Mouse (Mus musculus) heart, embryonic 15.5 days (tissue): ENCODE data around the gene Cdc42bpg. TPM values are rescaled to one million over a fixed set of nuclear protein-coding genes. Genes with fewer than 3 reads are reported as not detected.

Experiments used
- ATAC-seq: fragments of 200-750 bp; cut with Nextera tagmentation; replicated peaks from 2 replicates; pipeline ENCODE4 v1.8.0; 2017; ENCODE audit warnings: low read depth, moderate TSS enrichment; ENCODE audit not compliant: insufficient number of reproducible peaks, insufficient read depth, low FRiP score
- H3K27ac ChIP-seq: fragments of 300-500 bp; sonication (generic); 2 replicates; pipeline ENCODE4 v1.5.1; 2015; ENCODE audit warnings: mild to moderate bottlenecking, inconsistent platforms
- H3K27me3 ChIP-seq: fragments of 300-500 bp; sonication (generic); 2 replicates; pipeline ENCODE4 v1.6.1; 2015; ENCODE audit warnings: inconsistent platforms
- H3K36me3 ChIP-seq: fragments of 300-500 bp; sonication (generic); 2 replicates; pipeline ENCODE4 v1.6.1; 2015; ENCODE audit warnings: mild to moderate bottlenecking, inconsistent platforms
- H3K4me1 ChIP-seq: fragments of 300-500 bp; sonication (generic); replicated peaks from 2 replicates; pipeline ENCODE4 v1.6.1; 2015; ENCODE audit warnings: inconsistent platforms
- H3K4me2 ChIP-seq: fragments of 300-500 bp; sonication (generic); 2 replicates; pipeline ENCODE4 v1.6.1; 2015; ENCODE audit warnings: inconsistent platforms, mild to moderate bottlenecking, moderate library complexity
- H3K4me3 ChIP-seq: fragments of 300-500 bp; sonication (generic); 2 replicates; pipeline ENCODE4 v1.5.1; 2015; ENCODE audit warnings: mild to moderate bottlenecking, inconsistent platforms
- H3K9ac ChIP-seq: fragments of 300-500 bp; sonication (generic); 2 replicates; pipeline ENCODE4 v1.6.1; 2015; ENCODE audit warnings: mild to moderate bottlenecking, inconsistent platforms
- H3K9me3 ChIP-seq: fragments of 300-500 bp; sonication (generic); replicated peaks from 2 replicates; pipeline ENCODE4 v1.6.1; 2016; ENCODE audit warnings: inconsistent platforms
- WGBS: fragments of 180-500 bp; shearing (Covaris S2); methylation state at CpG from one replicate; pipeline ENCODE4 v1.1.7; 2015; ENCODE audit warnings: mixed read lengths; 5-methylcytosine and 5-hydroxymethylcytosine counted together
- polyA plus RNA-seq: library from polyadenylated mRNA; unstranded; fragments of >200 nt; fragmentation: Nextera tagmentation; extraction: Ambion mirVana; gene quantifications from 2 replicates; pipeline ENCODE4 v1.2.1, GENCODE M21; 2015

The Cdc42bpg gene
- polyA plus RNA-seq, 1 experiment from 2014 or later: 0.30 TPM

DNA sequence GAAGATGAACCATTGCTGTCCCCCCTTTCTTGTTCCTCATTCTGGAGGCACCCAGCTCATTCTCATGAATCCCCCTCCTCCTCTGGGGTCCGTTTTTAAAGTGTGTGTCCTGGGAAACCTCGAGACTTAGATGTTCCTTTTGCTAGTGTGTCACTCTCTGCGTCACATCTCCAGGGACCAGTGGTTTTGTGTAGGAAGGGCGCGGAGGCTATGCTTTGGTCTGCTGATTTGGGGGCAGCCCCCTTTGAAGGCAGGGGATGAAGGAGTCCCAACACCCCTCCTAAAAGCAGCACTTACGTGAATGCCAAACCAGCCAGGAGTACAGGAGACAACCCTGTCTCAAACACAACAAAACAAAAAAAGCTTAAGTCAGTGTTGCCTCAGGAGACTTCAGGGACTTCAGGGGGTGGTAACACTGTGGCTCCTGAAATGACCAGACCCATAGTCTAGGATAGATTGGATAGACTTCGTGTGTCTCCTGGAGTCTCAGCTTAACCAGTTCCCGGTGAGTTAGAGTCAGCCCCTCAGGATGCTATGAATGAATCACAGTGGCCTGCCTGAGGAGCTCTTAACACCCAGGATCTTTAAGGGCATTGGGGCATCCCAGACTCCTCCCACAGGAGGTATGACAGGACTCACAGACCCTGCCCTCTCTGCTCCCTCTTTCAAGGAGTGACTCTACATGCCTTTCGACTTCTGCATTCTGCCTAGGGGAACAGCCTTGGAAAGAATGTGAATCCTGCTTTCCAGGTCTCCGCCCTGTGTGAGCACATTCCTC is 28.4 kb upstream of the Cdc42bpg start:
- Histone ChIP-seq H3K4me3 (peak overlapping the region; percentile 75), H3K9ac (peak overlapping the region; percentile 83), H3K9me3 (no peaks in the 10 kb centered on the region), H3K36me3 (peaks cover 25% of the 10 kb centered on the region), H3K4me1 (peaks cover 55% of the 10 kb centered on the region), H3K4me2 (peak overlapping the region; percentile 98), H3K27me3 (no peaks in the 10 kb centered on the region), H3K27ac (peak overlapping the region; percentile 79)
- WGBS: 5% methylated on average over 10 of the region's 10 CpGs
- ATAC-seq: peak; percentile 23

DNA sequence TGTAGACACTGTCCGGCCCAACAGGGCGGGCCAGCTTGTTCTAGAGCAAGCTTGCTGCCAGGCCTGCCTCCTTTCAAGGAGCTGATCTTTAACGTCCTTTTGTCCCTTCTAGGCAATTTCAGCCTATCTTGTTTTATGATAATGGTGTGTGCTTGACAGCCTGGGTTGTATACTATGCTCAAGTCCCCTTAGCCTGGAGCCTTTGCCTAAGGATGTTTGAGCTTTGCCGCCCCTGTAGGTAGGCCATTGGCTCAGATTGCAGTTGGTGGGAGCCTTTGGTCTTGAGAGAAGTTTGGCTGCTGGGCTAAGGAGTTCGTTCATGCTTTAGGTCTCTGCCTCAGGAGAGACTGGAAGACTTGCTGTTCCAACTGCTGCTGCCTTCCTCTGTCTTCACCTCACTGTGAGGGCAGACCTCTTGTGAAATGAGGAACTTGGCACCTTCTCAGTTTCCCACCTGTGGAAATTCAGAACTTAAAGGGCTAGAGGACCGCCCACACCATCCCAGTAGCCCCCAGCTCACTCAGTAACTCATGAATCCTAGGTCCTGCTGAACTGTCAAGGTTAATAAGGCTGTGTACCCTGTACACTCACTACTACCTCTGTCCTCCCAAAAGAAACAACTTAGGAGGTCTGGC is 27.7 kb upstream of the Cdc42bpg start:
- peak overlapping the region; percentile 83 for H3K9ac ChIP-seq
- H3K4me3 ChIP-seq: peak overlapping the region; percentile 75
- no peaks in the 10 kb centered on the region for H3K27me3 ChIP-seq
- H3K4me2 ChIP-seq: peak overlapping the region; percentile 98
- peaks cover 31% of the 10 kb centered on the region for H3K36me3 ChIP-seq
- H3K4me1 ChIP-seq: peaks cover 54% of the 10 kb centered on the region
- no peaks in the 10 kb centered on the region for H3K9me3 ChIP-seq
- peak overlapping the region; percentile 79 for H3K27ac ChIP-seq
- ATAC-seq: no peak
- WGBS: 27% methylated on average over 6 of the region's 6 CpGs

DNA sequence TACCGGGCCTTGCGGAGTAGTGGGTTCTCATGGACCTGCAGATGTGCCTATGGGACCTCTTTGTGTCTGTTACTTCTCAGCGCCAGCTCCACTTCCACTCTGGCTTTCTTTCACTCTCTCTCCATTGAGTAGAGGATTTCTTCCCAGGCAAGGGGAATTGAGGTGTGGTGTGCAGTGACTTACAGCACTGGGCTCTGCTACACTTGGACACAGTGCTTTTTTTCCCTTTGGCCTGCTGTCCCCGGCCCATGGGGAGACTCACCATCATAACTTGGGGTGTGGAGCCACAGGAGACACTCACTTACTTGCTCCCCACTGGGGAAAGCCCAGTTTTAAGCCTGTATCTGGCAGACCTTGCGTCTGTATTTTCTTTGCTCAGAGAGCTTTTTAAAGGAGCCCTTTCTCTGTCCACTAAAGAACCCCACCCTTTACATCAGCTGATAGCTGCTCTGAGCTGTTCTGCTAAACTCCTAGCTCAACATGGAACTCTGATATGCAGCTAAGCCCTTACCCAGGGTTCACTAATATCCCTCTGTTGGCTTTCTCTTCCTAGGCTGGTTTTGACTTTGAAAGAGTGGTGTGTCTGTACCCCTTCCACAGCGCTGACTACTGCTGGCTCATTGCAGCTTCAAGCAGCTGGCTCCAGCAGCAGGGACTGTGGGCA is 26.6 kb upstream of the Cdc42bpg start:
- Histone ChIP-seq H3K36me3 (peaks cover 34% of the 10 kb centered on the region), H3K9ac (peak overlapping the region; percentile 42), H3K4me2 (peak overlapping the region; percentile 98), H3K27me3 (no peaks in the 10 kb centered on the region), H3K9me3 (no peaks in the 10 kb centered on the region), H3K27ac (peak overlapping the region; percentile 79), H3K4me1 (peaks cover 65% of the 10 kb centered on the region), H3K4me3 (peak overlapping the region; percentile 75)
- WGBS: 73% methylated on average over 6 of the region's 6 CpGs
- ATAC-seq: no peak

DNA sequence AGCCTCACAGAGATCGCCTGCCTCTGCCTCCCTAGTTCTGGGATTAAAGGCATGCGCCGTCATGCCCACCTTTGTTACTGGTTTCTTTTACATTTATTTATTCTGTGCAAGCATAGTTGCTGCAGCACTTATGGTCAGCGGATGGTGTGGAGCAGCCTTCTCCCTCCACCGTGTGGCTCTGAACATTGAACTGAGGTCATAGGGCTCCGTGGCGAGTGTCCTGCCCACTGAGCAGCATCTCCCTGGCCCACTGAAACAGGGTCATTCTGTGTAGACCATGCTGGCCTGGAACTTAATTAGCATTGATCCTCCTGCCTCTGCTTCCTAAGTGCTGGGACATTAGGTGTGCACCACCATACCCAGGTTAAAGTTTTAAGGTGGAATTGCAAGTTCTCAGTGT is 25.7 kb upstream of the Cdc42bpg start:
- H3K4me1 ChIP-seq: peaks cover 70% of the 10 kb centered on the region

DNA sequence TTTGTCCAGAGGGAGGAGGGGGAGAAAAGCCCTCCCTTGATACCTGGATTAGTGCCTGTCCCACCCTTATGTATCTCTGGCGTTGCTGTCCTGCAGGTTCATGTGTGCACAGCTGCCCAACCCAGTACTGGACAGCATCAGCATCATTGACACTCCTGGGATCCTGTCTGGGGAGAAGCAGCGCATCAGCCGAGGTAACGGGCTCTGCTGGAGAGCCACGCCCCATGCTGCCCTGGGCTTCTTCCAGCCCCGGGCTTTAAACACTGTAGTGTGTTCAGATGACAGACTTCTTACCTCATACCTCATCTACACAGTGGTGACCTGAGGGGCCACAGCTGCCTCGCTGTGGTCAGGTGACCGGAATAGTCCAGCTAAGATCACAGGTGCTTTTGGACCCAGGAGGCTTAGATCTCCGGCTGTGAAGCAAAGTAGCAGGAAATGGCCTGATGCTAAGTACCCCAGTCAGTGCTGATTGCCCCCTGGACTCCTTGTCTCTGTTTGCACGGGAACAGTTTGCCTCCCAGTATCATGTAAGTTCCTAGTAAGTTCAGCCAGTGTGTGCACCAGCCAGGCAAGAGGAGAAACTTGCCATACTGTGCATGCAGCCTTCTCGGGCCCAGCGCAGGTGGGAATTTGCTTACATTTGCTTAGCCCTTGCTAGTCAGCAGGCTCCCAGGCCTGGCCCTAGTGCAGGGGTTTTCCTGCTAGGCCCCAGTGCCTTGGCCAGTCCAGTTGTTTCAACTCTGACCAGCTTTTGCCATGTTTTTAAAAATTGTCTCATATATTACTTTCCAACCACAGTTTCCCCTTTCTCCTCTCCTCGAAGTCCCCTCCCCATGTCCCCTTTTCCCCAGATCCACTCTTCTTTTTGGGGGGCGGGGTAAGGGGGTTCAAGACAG is 24.9 kb upstream of the Cdc42bpg start:
- H3K4me1 ChIP-seq: peaks cover 70% of the 10 kb centered on the region
- no peak overlapping the region for H3K4me2 ChIP-seq
- no peak overlapping the region for H3K4me3 ChIP-seq
- peaks cover 34% of the 10 kb centered on the region for H3K36me3 ChIP-seq
- H3K9me3 ChIP-seq: no peaks in the 10 kb centered on the region
- no peak overlapping the region for H3K27ac ChIP-seq
- 71% methylated on average over 14 of the region's 14 CpGs for WGBS
- no peak overlapping the region for H3K9ac ChIP-seq
- no peaks in the 10 kb centered on the region for H3K27me3 ChIP-seq
- no peak for ATAC-seq

More for the DNA sequence above, 25.7 kb upstream of the Cdc42bpg start:
- no peak overlapping the region for H3K4me2 ChIP-seq
- no peak overlapping the region for H3K27ac ChIP-seq
- WGBS: 86% methylated on average over 7 of the region's 7 CpGs
- ATAC-seq: no peak
- H3K9ac ChIP-seq: no peak overlapping the region; the same call in 1 of the 2 replicates
- no peaks in the 10 kb centered on the region for H3K27me3 ChIP-seq
- H3K9me3 ChIP-seq: no peaks in the 10 kb centered on the region
- H3K36me3 ChIP-seq: peaks cover 34% of the 10 kb centered on the region
- H3K4me3 ChIP-seq: no peak overlapping the region

DNA sequence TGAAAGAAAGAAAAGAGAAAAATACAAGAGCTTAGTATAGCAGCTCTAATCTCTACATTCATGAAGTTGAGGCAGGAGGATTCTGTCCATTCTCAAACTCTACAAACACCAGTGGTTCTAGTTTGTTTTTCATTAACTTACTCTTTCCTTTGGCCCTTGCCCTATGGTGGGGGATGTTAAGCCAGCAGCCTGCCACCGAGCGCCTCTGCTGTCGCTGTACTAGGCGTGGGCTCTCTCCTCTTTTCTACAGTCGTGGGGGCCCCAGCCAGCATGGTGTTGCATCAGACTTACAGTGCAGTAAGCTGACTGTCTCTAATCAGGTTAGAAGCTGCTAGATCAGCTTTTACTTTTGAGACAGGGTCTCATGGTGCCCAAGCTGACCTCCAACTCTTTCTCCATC is 23.3 kb upstream of the Cdc42bpg start:
- 76% methylated on average over 5 of the region's 5 CpGs for WGBS
- Histone ChIP-seq H3K27me3 (no peaks in the 10 kb centered on the region), H3K27ac (no peak overlapping the region), H3K9ac (no peak overlapping the region), H3K4me2 (no peak overlapping the region), H3K9me3 (no peaks in the 10 kb centered on the region), H3K4me1 (peaks cover 80% of the 10 kb centered on the region), H3K36me3 (peaks cover 34% of the 10 kb centered on the region), H3K4me3 (no peak overlapping the region)
- no peak for ATAC-seq

DNA sequence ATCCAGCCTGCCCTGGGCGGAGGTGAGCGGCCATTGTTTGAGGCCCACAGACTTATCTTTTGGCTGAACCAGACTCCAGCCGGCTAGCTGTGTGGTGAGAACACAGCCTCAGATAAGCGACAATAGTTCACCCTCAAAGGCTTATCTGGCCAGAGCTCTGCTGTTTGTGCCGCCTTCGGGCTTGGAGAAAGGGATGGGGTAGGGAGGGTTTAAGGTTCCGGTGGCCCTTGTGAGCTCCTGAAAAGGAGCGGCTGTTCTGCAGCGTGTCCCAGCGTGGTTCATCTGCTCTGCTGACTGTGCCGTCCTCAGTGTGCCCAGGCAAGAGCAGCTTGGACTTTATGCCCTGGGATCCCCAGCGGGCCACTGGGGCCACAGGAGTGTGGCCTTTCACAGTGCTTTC is 21.8 kb upstream of the Cdc42bpg start:
- peaks cover 35% of the 10 kb centered on the region for H3K36me3 ChIP-seq

DNA sequence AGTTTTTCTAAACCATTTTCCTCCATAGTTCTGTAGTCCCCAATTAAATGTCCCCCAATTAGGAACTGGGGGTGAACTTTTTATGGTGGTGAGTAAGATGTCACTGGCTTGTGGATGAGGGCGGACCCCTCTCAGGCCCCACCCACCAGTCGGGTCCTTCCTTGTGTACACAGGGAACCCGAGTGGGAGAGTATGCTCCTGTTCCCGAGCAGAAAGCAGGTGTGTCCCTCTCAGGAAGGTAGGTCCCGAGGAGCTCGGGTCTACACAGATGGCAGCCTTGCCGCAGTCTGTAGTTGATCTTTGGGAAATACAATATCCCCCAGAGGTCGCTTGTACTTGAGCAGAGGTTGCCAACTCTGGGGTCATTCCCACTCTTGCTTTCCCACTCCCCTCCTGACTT is 21.0 kb upstream of the Cdc42bpg start:
- H3K4me1 ChIP-seq: peaks cover 65% of the 10 kb centered on the region
- H3K4me3 ChIP-seq: no peak overlapping the region
- peak overlapping the region; percentile 74 for H3K27ac ChIP-seq
- H3K4me2 ChIP-seq: peak overlapping the region; percentile 34
- 54% methylated on average over 8 of the region's 8 CpGs for WGBS
- ATAC-seq: no peak
- no peaks in the 10 kb centered on the region for H3K27me3 ChIP-seq
- H3K9me3 ChIP-seq: no peaks in the 10 kb centered on the region
- H3K36me3 ChIP-seq: peaks cover 39% of the 10 kb centered on the region
- H3K9ac ChIP-seq: no peak overlapping the region

More for the DNA sequence above, 21.8 kb upstream of the Cdc42bpg start:
- no peak overlapping the region for H3K9ac ChIP-seq
- H3K27ac ChIP-seq: peak overlapping the region; percentile 74
- H3K9me3 ChIP-seq: no peaks in the 10 kb centered on the region
- H3K4me3 ChIP-seq: no peak overlapping the region
- H3K4me2 ChIP-seq: peak overlapping the region; percentile 34
- no peaks in the 10 kb centered on the region for H3K27me3 ChIP-seq
- H3K4me1 ChIP-seq: peaks cover 72% of the 10 kb centered on the region
- WGBS: 26% methylated on average over 12 of the region's 12 CpGs
- ATAC-seq: peak; percentile 44

DNA sequence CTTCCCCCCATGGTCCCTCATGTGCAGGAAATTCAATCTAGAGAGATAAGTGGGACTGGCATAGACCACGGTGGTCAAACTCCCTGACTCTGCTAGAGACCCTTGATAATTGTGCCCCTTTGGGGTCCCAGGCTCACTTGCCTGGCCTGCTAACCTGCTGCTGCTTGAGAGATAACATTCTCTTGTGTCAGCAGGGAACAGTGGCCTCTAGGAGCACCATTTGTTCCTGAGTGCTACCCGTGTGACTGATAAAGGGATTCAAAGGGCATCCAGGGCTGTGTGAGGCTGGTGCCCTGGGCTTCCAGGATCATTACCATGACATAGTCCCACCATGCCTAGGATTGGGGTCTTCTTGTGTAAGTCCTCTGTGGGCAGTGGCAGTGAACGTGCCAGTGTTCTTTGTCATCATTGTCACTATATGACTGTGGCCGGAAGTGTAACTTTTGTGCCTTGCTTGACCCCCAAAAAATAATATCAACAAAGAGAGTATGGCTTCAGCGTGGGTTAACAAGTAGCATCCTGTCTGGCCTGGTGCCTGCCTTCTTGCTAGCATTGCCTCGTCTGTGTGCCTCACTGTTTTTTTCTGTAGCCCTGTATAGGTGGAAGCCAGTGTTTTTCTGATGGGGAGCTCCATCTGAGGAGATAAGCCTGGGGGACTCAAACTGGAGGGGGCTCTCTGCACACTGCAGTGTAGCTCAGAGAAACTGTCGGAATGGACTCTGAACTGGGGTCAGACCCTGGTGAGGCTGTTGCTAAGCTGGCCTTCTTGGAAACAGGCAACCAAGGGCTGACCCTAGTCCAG is 20.4 kb upstream of the Cdc42bpg start:
- Histone ChIP-seq H3K27ac (peak overlapping the region; percentile 74), H3K4me1 (peaks cover 60% of the 10 kb centered on the region), H3K27me3 (no peaks in the 10 kb centered on the region), H3K4me3 (no peak overlapping the region), H3K36me3 (peaks cover 34% of the 10 kb centered on the region), H3K9me3 (no peaks in the 10 kb centered on the region), H3K4me2 (peak overlapping the region; percentile 34), H3K9ac (0 out of 2 replicates have a peak overlapping the region, but pooled peaks have one; percentile 5)
- 0 out of 2 replicates have a peak, but pooled peaks have one; percentile 19 for ATAC-seq
- WGBS: 37% methylated on average over 7 of the region's 7 CpGs
